Mouse (Mus musculus) thymus, adult 2 months (tissue): ENCODE data around the gene Snrk.

Source experiments
- CTCF ChIP-seq: fragments of 200-500 bp; IDR thresholded peaks from 2 replicates; pipeline ENCODE4 v1.5.1; 2012; ENCODE audit warnings: mild to moderate bottlenecking, control low read depth, low read length, moderate library complexity, borderline replicate concordance; ENCODE audit not compliant: control insufficient read depth, poor library complexity, insufficient read depth; ENCODE audit errors: extremely low read depth
- POLR2A ChIP-seq: fragments of 200-500 bp; IDR thresholded peaks from 2 replicates; pipeline ENCODE4 v1.6.1; 2012; ENCODE audit warnings: mild to moderate bottlenecking, low read length, control low read depth, moderate library complexity; ENCODE audit not compliant: control insufficient read depth, poor library complexity, insufficient read depth; ENCODE audit errors: extremely low read depth

GRCm38 (mm10) chr9:122156389-122157078 is 39.5 kb downstream of the Snrk start:
- TF ChIP-seq CTCF: peak; percentile 70; the same call in 1 of the 2 replicates
- TF ChIP-seq POLR2A: no peak
